Mouse (Mus musculus): ENCODE results near the gene C130026I21Rik. TPM values are rescaled to one million over a fixed set of nuclear protein-coding genes. Genes with fewer than 3 reads are reported as not detected.
"Not testable (repeated sequence)": the region's sequence is repeated elsewhere in the genome, so short reads cannot be mapped to it uniquely, and the experiment has no call there.

Gene C130026I21Rik
- polyA plus RNA-seq, 1 experiment, result not detected

- H3K36me3 ChIP-seq (replicated peaks; ENCODE audit: low read length); H3K4me3 ChIP-seq (replicated peaks); H3K4me1 ChIP-seq; H3K27me3 ChIP-seq (replicated peaks); H3K9me3 ChIP-seq: not testable (repeated sequence)
Measured at GRCm38 (mm10) chr1:84999241-84999640, 271.1 kb downstream of the C130026I21Rik start.

GRCm38 (mm10) chr1:84996305-84996704 lies 274.1 kb downstream of the C130026I21Rik start:
- not testable (repeated sequence) for H3K27me3 ChIP-seq (replicated peaks); H3K36me3 ChIP-seq (replicated peaks; ENCODE audit: low read length); H3K9me3 ChIP-seq; H3K4me1 ChIP-seq; H3K4me3 ChIP-seq (replicated peaks)

DNA sequence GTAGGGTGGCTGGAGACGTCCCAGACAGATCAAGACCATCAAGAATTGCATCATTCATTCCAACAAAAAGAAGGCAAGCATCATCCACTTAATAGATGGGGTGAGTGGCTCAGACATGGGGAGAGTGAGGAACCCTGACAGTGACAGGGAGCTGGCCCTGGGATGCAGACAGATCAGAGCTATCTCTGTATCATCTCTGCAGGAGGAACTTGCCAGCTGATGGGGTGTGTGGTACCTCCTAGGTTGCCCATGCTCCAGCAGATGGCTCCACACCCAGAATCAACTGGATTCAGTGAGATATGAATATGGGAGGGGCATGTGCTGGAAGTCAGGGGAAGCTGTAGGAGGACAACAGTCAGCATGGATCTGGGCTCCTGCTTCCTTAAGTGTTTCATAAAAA lies 275.9 kb downstream of the C130026I21Rik start:
- H3K4me3 ChIP-seq (replicated peaks); H3K9me3 ChIP-seq; H3K4me1 ChIP-seq; H3K27me3 ChIP-seq (replicated peaks); H3K36me3 ChIP-seq (replicated peaks; ENCODE audit: low read length): not testable (repeated sequence)

DNA sequence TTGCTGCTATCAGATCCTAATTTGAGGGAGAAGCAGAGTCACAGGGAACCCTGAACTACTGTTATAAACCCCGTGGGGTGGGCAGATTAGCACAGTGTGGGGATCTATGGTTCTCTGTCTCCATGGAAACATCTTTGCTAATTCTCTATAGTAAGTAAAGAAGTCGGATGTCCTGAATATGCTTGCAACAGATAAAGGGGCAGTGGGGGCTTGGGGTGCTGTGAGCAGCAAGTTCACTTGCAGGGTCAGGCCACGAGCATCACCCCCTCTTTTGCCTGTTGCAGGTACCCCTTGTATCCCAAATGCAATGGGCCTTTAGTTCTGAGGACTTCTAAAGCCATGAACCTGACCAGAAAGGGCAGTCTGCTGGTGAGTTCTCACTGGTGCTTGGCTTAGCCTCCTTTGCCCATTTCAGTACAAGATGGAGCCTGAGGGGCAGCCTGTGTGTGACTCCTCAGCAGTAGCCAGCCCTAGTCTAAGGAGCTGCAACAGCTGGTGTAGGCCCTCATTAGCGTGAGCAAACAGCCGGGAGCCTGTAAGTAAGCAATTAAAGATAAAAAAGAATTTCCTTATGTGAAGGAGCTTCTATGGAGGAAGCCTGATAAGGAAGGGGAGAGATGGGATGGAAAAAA lies 276.6 kb downstream of the C130026I21Rik start:
- H3K27me3 ChIP-seq (replicated peaks); H3K4me3 ChIP-seq (replicated peaks); H3K9me3 ChIP-seq; H3K36me3 ChIP-seq (replicated peaks; ENCODE audit: low read length); H3K4me1 ChIP-seq: not testable (repeated sequence)

DNA sequence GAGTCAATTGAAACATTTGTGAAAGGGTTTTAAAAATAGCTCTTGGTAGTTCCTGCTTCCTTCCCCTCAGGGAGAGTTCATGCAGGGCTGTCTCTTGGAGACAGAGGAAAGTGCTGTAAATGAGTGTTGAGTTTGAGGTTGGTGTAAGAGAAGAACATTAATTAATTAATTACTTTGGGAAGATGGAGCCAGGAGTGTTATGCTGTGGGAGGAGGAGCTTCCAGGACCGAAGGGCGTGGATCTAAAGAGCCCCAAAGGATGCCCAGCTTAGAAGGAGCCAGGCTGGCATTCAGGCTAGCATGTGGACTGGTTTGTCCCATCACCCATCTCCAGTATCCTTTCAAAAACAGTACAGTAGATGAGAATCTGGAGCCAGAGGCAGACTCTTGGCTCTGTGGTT lies 277.1 kb downstream of the C130026I21Rik start:
- not testable (repeated sequence) for H3K4me3 ChIP-seq (replicated peaks); H3K27me3 ChIP-seq (replicated peaks); H3K9me3 ChIP-seq; H3K36me3 ChIP-seq (replicated peaks; ENCODE audit: low read length); H3K4me1 ChIP-seq

- not testable (repeated sequence) for H3K9me3 ChIP-seq; H3K27me3 ChIP-seq (replicated peaks); H3K4me1 ChIP-seq; H3K4me3 ChIP-seq (replicated peaks); H3K36me3 ChIP-seq (replicated peaks; ENCODE audit: low read length)
Measured at GRCm38 (mm10) chr1:84992827-84993226, 277.5 kb downstream of the C130026I21Rik start.

GRCm38 (mm10) chr1:84989044-84989443 lies 281.3 kb downstream of the C130026I21Rik start:
- H3K4me3 ChIP-seq (replicated peaks); H3K27me3 ChIP-seq (replicated peaks); H3K36me3 ChIP-seq (replicated peaks; ENCODE audit: low read length); H3K9me3 ChIP-seq; H3K4me1 ChIP-seq: not testable (repeated sequence)

GRCm38 (mm10) chr1:84987729-84988128 lies 282.6 kb downstream of the C130026I21Rik start:
- H3K36me3 ChIP-seq (replicated peaks; ENCODE audit: low read length); H3K4me1 ChIP-seq; H3K4me3 ChIP-seq (replicated peaks); H3K27me3 ChIP-seq (replicated peaks); H3K9me3 ChIP-seq: not testable (repeated sequence)

- H3K27me3 ChIP-seq (replicated peaks); H3K9me3 ChIP-seq; H3K4me3 ChIP-seq (replicated peaks); H3K4me1 ChIP-seq; H3K36me3 ChIP-seq (replicated peaks; ENCODE audit: low read length): not testable (repeated sequence)
Measured at GRCm38 (mm10) chr1:84961779-84962178, 308.6 kb downstream of the C130026I21Rik start.

- H3K36me3 ChIP-seq (replicated peaks; ENCODE audit: low read length); H3K4me3 ChIP-seq (replicated peaks); H3K9me3 ChIP-seq; H3K4me1 ChIP-seq; H3K27me3 ChIP-seq (replicated peaks): not testable (repeated sequence)
Measured at GRCm38 (mm10) chr1:84957713-84958112, 312.7 kb downstream of the C130026I21Rik start.

DNA sequence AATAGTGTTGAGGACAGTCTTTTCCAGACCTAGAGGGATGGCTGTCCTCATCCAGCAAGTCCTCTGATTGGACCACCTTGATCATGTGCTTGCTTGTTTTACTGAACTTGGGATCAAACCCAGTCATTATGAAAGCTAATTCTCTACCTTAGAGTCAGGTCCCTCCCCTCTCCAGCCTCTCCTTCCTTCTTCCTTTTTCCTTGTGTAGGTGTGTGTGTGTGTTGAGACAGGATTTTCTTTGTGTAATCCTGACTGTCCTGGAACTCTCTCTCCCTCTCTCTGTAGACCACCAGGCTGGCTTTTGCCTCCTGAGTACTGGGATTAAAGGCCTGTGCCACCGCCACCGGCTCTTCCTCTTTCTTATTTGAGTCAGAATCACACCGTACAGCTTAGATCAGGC lies 313.6 kb downstream of the C130026I21Rik start:
- peaks cover 12% of the 10 kb centered on the region for H3K9me3 ChIP-seq
- not testable (repeated sequence) for H3K36me3 ChIP-seq (replicated peaks; ENCODE audit: low read length); H3K4me3 ChIP-seq (replicated peaks); H3K4me1 ChIP-seq; H3K27me3 ChIP-seq (replicated peaks)

- no peaks in the 10 kb centered on the region for H3K36me3 ChIP-seq (replicated peaks; ENCODE audit: low read length)
- peaks cover 27% of the 10 kb centered on the region for H3K9me3 ChIP-seq
- TF ChIP-seq GATA1 (IDR thresholded peaks at IDR 0.05; ENCODE audit: borderline replicate concordance, low read length) (no peak), FLI1 (IDR thresholded peaks at IDR 0.05; ENCODE audit: low read length) (no peak)
- H3K27me3 ChIP-seq (replicated peaks), result no peaks in the 10 kb centered on the region
- no peak overlapping the region for H3K4me3 ChIP-seq (replicated peaks)
- H3K4me1 ChIP-seq, result no peaks in the 10 kb centered on the region
Measured at GRCm38 (mm10) chr1:84952456-84953181, 317.7 kb downstream of the C130026I21Rik start.
